12 mouse cellular contexts compared by ENCODE assay signal in the genomic region with DNA sequence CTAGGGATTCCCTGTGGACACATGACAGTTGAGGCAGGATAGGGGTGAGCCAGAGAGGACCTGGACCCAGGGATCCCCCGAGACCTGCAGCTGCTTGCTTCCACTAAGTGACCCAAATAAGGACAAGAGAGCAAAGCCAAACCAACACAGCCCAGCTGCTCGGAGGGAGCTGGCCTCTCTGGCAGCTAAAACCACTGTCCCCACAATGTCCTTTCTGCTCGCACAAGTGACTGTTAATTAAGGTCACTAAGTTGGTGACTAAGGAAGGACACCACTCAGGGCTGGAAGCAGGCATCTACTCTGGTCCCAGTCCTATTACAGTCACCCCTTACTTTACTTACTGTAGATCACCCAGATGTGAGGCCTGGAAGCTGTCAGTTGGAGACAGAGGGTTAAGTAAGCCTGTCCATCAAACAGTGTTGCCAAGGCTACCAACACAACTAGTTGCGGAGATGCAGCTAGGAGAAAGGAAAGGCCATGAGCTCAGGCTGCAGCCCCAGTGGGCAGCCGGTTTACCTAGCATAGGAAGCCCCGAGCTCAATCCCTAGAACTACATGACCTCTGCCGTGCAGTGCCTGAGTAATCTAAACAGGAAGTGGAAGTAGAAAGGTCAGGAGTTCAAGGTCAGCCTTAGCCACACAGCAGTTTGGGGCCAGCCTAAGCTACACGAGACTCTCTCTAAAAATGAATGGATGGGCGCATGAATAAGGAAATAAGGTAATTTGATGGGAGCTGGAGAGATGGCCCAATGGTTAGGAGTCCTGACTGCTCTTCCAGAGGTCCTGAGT. TPM values are rescaled to one million over a fixed set of nuclear protein-coding genes. Genes with fewer than 3 reads are reported as not detected.
DNase-seq lines count a peak whose midpoint lies in the region; ATAC-seq and TF ChIP-seq lines count a peak whose summit lies in the region.
"Had no signal": no experiment of that assay in that cellular context is flagged by ENCODE, and none has a peak within 500 bp of the region (broad histone marks: within the 10 kb centered on the region; RNA-seq: fewer than 3 reads in every experiment).

No protein-coding gene starts in this region.

- 0 out of 2 replicates have a peak, but pooled peaks have one; percentile 4 for TF ChIP-seq EP300 in heart, adult 2 months (IDR thresholded peaks at IDR 0.05; ENCODE audit: insufficient read depth, low read depth, low read length)

- no peaks in the 10 kb centered on the region for H3K79me2 ChIP-seq in heart, adult 2 months (replicated peaks; ENCODE audit: control insufficient read depth, insufficient read depth, low read length)

- no peak overlapping the region for H3K9ac ChIP-seq in kidney, postnatal 0 days (ENCODE audit: low read depth, low read length)
- no peak overlapping the region for H3K9ac ChIP-seq in heart, adult 2 months (ENCODE audit: low read depth, low read length)
- H3K9ac ChIP-seq: hindbrain, embryonic 13.5 days; lung, embryonic 15.5 days had no signal

- H3K36me3 ChIP-seq in kidney, postnatal 0 days (ENCODE audit: insufficient read depth, low read length), result no peaks in the 10 kb centered on the region
- H3K36me3 ChIP-seq in heart, adult 2 months (ENCODE audit: control insufficient read depth, insufficient read depth, low read length), result no peaks in the 10 kb centered on the region
- H3K36me3 ChIP-seq: hindbrain, embryonic 13.5 days; lung, embryonic 15.5 days had no signal

- no peak for ATAC-seq in kidney, postnatal 0 days (replicated peaks; ENCODE audit: low FRiP score, low read depth)
- ATAC-seq in megakaryocyte, adult 5-6 weeks (ENCODE audit: poor library complexity, severe bottlenecking), result peak; percentile 45
- ATAC-seq in activated CD4-positive, CD25-positive, alpha-beta regulatory T cell, adult 4 months, result no peak
- ATAC-seq: forebrain, embryonic 16.5 days had no signal

- TF ChIP-seq CTCF in kidney, postnatal 0 days (IDR thresholded peaks at IDR 0.05; ENCODE audit: low read depth), result no peak
- TF ChIP-seq CTCF in heart, adult 2 months (IDR thresholded peaks at IDR 0.05), result no peak

- no peak overlapping the region for H3K4me3 ChIP-seq in kidney, postnatal 0 days (replicated peaks; ENCODE audit: low read depth, low read length)
- H3K4me3 ChIP-seq in heart, adult 2 months, result no peak overlapping the region
- H3K4me3 ChIP-seq: hindbrain, embryonic 13.5 days; lung, embryonic 15.5 days had no signal

- H3K27me3 ChIP-seq in kidney, postnatal 0 days (ENCODE audit: insufficient read depth, low read length), result no peaks in the 10 kb centered on the region
- H3K27me3 ChIP-seq in heart, adult 2 months (ENCODE audit: control insufficient read depth, insufficient read depth, low read length), result no peaks in the 10 kb centered on the region
- H3K27me3 ChIP-seq: hindbrain, embryonic 13.5 days; lung, embryonic 15.5 days had no signal

- H3K4me2 ChIP-seq in kidney, postnatal 0 days (ENCODE audit: low read length), result no peak overlapping the region
- H3K4me2 ChIP-seq: hindbrain, embryonic 13.5 days; lung, embryonic 15.5 days had no signal

- intact Hi-C loops in heart, adult 2 months (cut with DNase I), result no loop called here
- intact Hi-C loops in heart, postnatal 10 days (cut with DNase I), result no loop called here

- 42% methylated on average over 9 of the region's 9 CpGs for WGBS in kidney, postnatal 0 days
- 41% methylated on average over 9 of the region's 9 CpGs for WGBS in heart, adult 2 months

- no peak for TF ChIP-seq POLR2A in heart, adult 2 months (IDR thresholded peaks at IDR 0.05; ENCODE audit: insufficient read depth, low read depth, low read length)

- no peaks in the 10 kb centered on the region for H3K9me3 ChIP-seq in kidney, postnatal 0 days (replicated peaks; ENCODE audit: low read length)
- H3K9me3 ChIP-seq: hindbrain, embryonic 13.5 days; lung, embryonic 15.5 days had no signal

- H3K27ac ChIP-seq in kidney, postnatal 0 days, result peak overlapping the region; percentile 68
- H3K27ac ChIP-seq in heart, adult 2 months, result peak overlapping the region; percentile 72
- H3K27ac ChIP-seq: hindbrain, embryonic 13.5 days; lung, embryonic 15.5 days had no signal

- no peak for DNase-seq in kidney, postnatal 0 days (ENCODE audit: low spot score)
- DNase-seq in kidney, postnatal 4 days, result no peak
- DNase-seq in heart, adult 2 months, result peak; percentile 48 to 51
- peak; percentile 65 to 66 for DNase-seq in heart, postnatal 10 days
- DNase-seq in right cerebral cortex, postnatal 4 days, result no peak
- DNase-seq in left cerebral cortex, adult 8-10 months (ENCODE audit: low spot score in 2 of 2), result no peak
- DNase-seq: layer of hippocampus, postnatal 36 days had no signal

- H3K4me1 ChIP-seq in kidney, postnatal 0 days (replicated peaks; ENCODE audit: insufficient read depth, low read length), result peaks cover 16% of the 10 kb centered on the region
- H3K4me1 ChIP-seq in heart, adult 2 months (ENCODE audit: control insufficient read depth, insufficient read depth, low read length), result peaks cover 3% of the 10 kb centered on the region

RNA-seq across cellular contexts. Expression of gene Tmem51, which starts 30.2 kb away (rescaled TPM):
- polyA plus RNA-seq in kidney, postnatal 0 days (2015; fragmentation: Nextera tagmentation; extraction: Ambion mirVana), result 53.8 and 56.8 TPM in 2 replicates
- 1 to 10 TPM; 5.5 to 6.0 TPM for total RNA-seq in heart, adult 2 months (2021)
- polyA plus RNA-seq in heart, adult 2 months (2012; rRNA removed), result 9.9 and 13.1 TPM in 2 replicates
- total RNA-seq in heart, postnatal 10 days (2021), result 10 to 100 TPM; 23.2 to 26.9 TPM
- 16.8 and 18.7 TPM in 2 replicates for total RNA-seq in megakaryocyte, adult 5-6 weeks (2015)
- total RNA-seq in megakaryocyte, adult 5-6 weeks (2017), result 13.5 and 18.7 TPM in 2 replicates
- 1 to 10 TPM in 1 of 2 experiments, under 1 TPM in 1; 0.24 to 1.5 TPM for polyA plus RNA-seq in activated CD4-positive, CD25-positive, alpha-beta regulatory T cell, adult 4 months (2017; shearing (Covaris generic))
- 1 to 10 TPM; 5.0 to 6.8 (median 5.4) TPM for total RNA-seq in left cerebral cortex, adult 8-10 months (2022)

RNA-seq across cellular contexts. Expression of gene Fhad1, which starts 39.0 kb away (rescaled TPM):
- polyA plus RNA-seq in kidney, postnatal 0 days (2015; fragmentation: Nextera tagmentation; extraction: Ambion mirVana), result 0.32 and 0.50 TPM in 2 replicates
- under 1 TPM; 0.47 to 0.55 TPM for total RNA-seq in heart, adult 2 months (2021)
- polyA plus RNA-seq in heart, adult 2 months (2012; rRNA removed), result 0.47 and 0.53 TPM in 2 replicates
- total RNA-seq in heart, postnatal 10 days (2021), result 1 to 10 TPM in 1 of 2 experiments, not detected in 1; 1.2 TPM
- 0.41 TPM in 1 of 2 replicates, not detected in the other for total RNA-seq in megakaryocyte, adult 5-6 weeks (2015)
- total RNA-seq in megakaryocyte, adult 5-6 weeks (2017), result 0.41 TPM in 1 of 2 replicates, not detected in the other
- polyA plus RNA-seq in activated CD4-positive, CD25-positive, alpha-beta regulatory T cell, adult 4 months (2017; shearing (Covaris generic)), result under 1 TPM in 1 of 2 experiments, not detected in 1; 0.85 TPM
- 10 to 100 TPM in 1 of 4 experiments, 1 to 10 TPM in 3; 6.4 to 11.9 (median 8.2) TPM for total RNA-seq in left cerebral cortex, adult 8-10 months (2022)

Comparison
In these comparisons a context has a peak if more than half of its experiments do, and no peak if none do; other contexts are left out.
1. DNase-seq: peak in heart, adult 2 months (2 of 2) and heart, postnatal 10 days (2 of 2); none in kidney, postnatal 0 days (single experiment), kidney, postnatal 4 days (0 of 2), right cerebral cortex, postnatal 4 days (single experiment) and left cerebral cortex, adult 8-10 months (0 of 2).